Mouse (Mus musculus) cerebellum, adult 2 months (tissue): ENCODE data around the gene Frem2.

ENCODE experiments used
- CTCF ChIP-seq: fragments of 200-500 bp; IDR thresholded peaks from 2 replicates; pipeline ENCODE4 v1.5.1; 2011; ENCODE audit warnings: low read depth, mild to moderate bottlenecking, control low read depth, low read length, moderate library complexity, borderline replicate concordance; ENCODE audit not compliant: insufficient read depth
- POLR2A ChIP-seq: fragments of 200-500 bp; IDR thresholded peaks from 2 replicates; pipeline ENCODE4 v1.6.1; 2011; ENCODE audit warnings: low read length, control low read depth, borderline replicate concordance; ENCODE audit not compliant: insufficient read depth

- TF ChIP-seq CTCF (no peak), POLR2A (no peak)
Observed at GRCm38 (mm10) chr3:53611106-53611505, 46.0 kb downstream of the Frem2 start.
